Mouse (Mus musculus) frontal cortex, postnatal 14 days (tissue): Measurements from ENCODE around the gene Tmtc2.

ENCODE experiments used
- DNase-seq, 2 experiments: peaks; one replicate each; pipeline ENCODE4 v3.0.0; 2022; ENCODE audit warnings: low spot score in 2 of 2

Tmtc2 gene

DNA sequence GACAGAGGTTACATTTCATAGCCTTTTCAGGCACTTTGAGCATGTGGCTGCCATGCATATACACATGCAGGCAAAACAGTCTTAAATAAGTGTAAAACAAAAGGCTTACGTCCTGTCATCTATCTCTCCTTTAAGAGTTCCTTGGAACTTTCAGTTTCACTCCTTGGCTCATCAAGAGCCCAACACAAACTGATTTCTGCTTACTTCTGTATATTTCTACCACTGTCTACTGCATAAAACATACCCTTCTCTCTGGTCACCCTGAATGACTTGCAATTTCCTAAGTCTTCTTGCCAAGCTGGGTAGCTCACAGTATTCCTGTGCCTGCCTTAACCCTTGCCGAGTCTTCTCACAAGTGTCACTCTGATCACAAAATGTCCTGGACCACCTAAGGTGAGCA is 26.2 kb downstream of the Tmtc2 start:
- no peak for DNase-seq

DNA sequence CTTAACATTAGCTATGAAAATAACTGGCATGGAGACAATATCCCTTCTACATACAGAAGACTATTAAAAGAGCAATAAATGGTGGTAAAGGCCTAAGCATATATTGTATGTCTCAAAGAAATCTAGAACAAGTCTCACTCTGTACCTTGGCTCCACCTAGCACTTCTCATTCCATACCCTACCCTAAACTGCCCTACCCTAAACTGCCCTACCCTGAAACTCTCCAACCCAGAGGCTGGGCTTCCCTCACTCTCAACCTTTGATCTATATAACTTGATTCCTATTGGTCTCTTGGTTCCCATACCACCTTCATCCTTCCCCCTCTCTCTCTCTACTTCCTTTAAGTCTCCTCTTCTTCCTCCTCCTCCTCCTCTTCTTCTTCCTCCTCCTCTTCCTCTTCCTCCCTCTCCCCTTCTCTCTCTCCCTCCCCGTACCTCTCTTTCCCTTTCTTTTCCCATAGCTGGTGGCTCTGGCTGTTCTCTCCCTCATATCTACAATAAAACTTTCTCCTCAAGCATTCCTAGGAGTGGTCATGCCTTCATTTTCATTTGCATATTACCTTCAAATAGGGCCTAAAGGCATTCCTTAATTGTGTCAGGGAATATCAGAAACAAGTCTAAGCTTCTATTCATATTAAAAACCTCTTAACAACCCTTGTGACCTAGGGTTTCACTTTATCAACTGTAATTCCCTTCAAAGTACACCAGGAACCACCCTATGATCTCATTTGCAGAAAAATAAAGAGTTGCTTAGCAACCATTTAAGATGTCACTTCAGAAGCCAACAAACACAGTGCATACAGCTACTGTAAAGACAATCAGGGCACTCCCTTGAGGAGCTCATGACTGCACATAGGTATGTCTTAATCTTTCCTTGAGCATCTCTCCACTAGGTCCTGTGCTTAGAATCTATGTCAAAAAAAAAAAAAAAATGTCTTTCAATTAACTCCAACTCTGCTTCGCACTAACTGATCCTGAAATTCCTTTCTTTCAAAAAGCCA is 29.9 kb downstream of the Tmtc2 start:
- DNase-seq = no peak

DNA sequence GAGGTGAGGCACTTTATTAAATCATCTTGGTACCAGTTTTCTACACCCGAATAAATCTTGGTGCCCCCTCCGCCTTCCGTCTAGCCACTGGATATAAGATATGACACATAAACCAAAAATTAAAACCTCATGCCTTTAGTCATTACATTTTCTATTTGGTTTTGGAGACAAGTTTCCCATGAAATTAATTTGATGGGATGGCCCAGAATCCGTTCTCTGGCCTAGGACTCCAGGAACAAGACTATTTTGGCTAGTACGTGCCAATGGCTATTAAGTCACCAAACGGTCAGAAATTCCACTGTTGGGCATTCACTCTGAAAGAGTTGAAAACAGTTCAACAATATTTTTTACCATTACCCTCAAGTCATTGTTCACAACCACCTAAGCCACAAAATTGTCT is 32.2 kb downstream of the Tmtc2 start:
- no peak for DNase-seq

- DNase-seq = no peak
Observed at GRCm38 (mm10) chr10:105539697-105540096, 34.6 kb downstream of the Tmtc2 start.

GRCm38 (mm10) chr10:105536910-105537309 is 37.3 kb downstream of the Tmtc2 start:
- no peak for DNase-seq

GRCm38 (mm10) chr10:105535848-105536247 is 38.4 kb downstream of the Tmtc2 start:
- no peak for DNase-seq

DNA sequence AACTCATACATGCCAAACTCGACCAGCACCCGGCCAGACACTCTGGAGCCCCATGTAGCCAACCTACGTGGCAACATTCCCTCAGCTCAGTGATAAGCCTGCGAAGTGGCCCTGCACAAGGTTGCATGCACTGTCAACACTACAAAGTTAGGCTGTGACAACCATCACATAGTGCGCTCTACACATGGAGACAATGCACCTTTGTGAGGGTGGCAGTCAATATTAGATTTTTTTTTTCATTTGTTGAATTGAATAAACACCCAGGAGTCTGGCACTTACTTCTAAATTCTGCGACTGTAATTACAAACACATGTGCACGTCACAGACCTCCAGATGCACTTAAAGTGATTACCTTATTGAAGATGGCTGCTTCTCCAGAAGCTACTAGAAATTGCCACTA is 41.5 kb downstream of the Tmtc2 start:
- no peak for DNase-seq

DNA sequence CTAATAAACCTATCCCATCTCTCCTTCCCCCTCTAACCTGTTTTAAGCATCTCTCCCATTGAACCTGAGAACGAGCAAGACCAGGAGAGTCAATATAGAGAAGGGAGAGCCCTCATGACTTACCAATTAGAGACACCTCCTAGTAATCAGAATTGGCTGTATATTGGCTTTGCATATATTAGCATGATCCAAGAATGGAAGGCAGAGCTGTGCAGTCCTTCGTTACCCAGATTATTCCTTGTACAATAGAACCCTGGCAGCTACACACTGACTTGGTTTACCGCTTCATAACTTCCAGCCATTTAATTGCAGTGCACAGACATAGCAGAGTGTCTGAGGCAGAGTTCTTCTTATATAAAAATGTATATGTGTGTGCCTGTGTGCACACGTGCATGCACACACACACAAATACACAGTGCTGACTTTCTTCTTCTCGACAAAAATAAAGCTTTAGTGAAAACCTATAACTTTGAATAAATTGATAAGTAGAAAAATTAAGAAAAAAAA is 42.2 kb downstream of the Tmtc2 start:
- no peak for DNase-seq

DNA sequence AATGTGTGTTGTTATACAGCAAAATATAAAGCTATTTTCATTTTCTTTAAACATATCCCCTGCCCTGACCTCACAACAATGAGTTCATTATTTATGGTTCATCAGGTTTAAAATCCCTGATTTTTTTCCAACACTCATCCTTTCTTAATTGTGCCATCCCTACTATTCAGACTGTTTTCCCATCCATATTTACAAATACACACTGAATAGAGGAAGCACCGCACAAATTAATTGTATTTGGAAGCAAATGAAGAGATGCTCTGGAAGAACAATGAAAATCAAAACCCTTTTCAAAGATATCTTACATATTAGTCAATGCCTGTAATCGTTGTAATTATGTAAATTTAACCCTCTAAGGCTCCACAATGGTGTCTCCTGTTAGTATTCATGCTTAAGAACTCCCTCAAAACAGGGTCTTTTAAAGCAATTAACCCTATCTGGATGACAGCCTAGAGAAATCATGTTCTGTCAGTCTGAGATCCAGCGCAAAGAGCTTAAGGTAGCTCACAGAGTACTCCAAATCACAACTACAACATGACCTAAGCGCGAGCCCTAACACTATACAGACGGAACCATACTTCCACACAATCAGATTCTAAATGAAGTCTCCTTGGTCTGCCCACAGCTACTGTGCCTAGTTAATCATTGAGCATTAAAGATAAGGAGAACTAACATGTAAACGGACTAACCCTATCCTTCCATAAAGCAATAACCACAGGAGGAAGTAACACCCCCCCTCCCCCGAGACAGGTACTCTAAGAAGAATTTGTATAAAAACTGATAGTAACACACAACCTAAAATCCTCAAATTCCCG is 43.0 kb downstream of the Tmtc2 start:
- no peak for DNase-seq

- no peak for DNase-seq
Observed at GRCm38 (mm10) chr10:105523405-105524088, 50.7 kb downstream of the Tmtc2 start.

DNA sequence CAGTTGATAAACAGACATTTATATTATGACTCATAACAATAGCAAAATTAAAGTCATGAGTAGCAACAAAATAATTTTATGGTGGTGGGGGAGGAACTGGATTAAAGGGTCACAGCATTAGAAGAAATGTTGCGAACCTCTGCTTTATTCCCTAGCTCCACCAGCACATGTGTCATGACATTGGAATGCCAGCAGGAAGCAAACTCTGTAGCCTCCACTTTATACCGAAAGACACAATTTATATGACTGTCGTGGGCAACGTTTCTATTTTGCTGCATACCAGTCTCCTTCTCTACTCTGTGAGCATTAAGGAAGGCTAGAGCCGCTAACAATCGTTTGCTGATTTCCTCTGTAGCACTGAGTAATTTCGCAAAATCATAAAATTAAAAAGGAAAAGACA is 51.8 kb downstream of the Tmtc2 start:
- DNase-seq = no peak

GRCm38 (mm10) chr10:105519154-105519806 is 55.0 kb downstream of the Tmtc2 start:
- DNase-seq = no peak

GRCm38 (mm10) chr10:105518144-105518543 is 56.1 kb downstream of the Tmtc2 start:
- no peak for DNase-seq

DNA sequence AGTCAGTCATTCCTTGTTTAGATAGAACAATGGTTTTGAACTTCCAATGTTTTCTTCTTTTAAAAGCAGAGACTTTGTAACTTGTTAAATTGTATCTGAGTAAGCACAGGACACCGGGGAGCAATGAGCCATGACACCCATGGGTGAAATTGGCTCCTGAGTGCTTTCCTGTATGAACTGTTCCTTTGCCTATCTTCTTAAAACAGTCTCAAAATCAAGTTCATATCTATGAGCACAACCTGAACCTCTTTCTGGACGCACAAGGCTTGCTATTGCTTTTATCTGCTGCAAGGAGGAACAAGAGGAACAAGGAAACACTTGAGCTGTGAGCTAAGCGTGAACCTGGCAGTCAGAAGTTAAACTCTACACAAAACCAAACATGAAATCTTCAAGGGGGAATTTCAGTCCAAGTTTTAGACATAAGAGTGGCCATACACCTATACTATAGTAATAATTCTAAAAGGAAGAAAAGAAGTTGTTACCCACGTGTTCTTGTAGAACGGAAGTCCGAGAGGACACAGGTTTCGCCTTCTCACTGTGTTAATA is 60.4 kb downstream of the Tmtc2 start:
- DNase-seq = no peak

GRCm38 (mm10) chr10:105509896-105510272 is 64.4 kb downstream of the Tmtc2 start:
- no peak for DNase-seq

DNA sequence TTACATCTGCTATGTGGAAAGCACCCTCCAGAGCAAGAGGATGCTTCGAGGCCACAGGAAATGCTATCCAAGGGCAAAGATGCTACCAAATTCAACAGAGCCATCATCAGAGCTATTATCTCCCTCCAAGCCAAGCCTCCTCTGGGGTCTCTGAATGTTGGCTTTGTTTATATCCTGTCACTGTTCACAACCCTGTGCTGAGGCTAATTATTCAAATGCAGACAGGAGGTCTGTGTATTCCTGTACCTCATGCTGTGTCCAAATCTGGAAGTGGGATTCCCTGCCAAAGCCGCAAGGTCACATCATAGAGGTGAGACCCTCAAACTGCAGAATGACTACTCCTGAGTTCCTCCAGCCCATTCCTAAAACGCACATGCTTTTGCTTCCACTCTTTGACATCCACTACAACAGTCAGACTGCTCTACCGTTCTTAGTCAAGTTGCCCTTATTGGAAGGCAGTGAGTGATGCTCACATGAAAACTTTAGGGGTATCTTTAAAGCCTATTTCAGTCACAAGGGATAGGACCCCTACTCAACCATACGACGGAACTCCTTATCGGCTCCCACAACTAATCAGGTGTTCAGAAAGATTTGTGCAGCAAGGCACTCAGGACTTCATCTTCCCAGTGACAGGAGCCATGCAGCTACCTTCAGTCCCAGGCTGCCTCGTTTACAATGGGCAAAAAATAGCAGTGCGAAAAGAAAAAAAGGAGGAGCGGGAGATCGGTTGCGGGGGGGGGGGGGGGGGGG is 64.9 kb downstream of the Tmtc2 start:
- no peak for DNase-seq

GRCm38 (mm10) chr10:105507982-105508786 is 66.1 kb downstream of the Tmtc2 start:
- DNase-seq = no peak

DNA sequence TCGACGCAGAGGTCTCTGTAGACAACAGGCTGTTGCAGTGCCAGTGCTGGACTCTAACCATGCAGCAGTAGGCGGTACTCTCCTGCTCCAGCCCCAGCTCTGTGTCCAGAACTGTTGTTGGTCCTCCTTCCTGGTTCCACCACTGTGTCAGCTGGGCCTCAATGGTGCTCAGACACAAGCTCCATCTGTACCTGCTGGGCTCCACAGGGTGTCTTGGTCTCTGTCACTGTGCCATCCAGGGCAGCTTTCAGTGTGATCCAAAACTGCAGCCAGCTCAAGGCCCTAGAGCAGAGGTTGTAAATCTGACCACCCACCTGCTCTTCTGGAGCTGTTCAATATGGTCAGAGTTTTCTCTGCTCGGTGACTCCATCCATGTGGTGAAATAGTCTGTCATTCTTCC is 68.2 kb downstream of the Tmtc2 start:
- no peak for DNase-seq

DNA sequence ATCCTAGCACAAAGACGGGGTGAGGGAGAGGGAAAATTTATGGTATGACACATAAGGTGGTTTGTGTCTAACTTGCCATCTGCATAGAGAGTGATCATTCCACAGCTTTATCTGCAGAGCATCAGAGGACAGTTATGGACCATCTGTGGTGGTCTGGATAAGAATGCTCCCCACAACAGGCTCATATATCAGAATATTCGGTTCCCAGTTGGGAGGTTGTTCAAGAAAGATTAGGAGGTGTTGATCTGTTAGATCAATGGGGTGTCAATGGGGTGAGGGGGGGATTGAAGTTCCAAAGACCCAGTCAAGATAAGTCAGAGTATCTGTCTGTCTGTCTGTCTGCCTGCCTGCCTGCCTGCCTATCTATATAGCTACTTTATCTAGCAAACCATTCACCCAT is 69.8 kb downstream of the Tmtc2 start:
- DNase-seq = no peak

DNA sequence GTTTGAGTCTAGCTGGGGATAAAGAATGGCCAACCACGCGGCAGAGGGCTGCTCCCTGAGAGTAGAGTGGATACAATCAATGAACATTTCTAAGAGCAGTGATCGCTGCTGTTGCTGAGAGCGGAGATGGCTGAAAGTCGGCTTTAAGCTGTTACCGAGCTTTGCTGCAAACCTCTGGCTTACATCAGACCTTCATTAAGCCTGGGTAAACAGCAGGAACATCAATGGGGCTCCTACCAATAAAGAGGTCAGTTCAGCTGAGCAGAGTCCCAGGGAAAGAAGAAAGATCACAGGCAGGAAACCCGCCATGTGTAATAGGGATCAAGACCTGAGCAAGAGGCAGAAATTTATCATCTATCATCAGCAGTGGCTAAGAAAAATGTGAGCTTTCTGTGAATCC is 72.5 kb downstream of the Tmtc2 start:
- no peak for DNase-seq
